Mouse (Mus musculus): ENCODE data around the gene A3galt2. TPM values are rescaled to one million over a fixed set of nuclear protein-coding genes. Genes with fewer than 3 reads are reported as not detected.
A peak's percentile ranks its signal among the peaks of the same experiment; 100 is the strongest.

A3galt2 gene
- polyA plus RNA-seq, 1 experiment from 2014 or later = 0.45 TPM

DNA sequence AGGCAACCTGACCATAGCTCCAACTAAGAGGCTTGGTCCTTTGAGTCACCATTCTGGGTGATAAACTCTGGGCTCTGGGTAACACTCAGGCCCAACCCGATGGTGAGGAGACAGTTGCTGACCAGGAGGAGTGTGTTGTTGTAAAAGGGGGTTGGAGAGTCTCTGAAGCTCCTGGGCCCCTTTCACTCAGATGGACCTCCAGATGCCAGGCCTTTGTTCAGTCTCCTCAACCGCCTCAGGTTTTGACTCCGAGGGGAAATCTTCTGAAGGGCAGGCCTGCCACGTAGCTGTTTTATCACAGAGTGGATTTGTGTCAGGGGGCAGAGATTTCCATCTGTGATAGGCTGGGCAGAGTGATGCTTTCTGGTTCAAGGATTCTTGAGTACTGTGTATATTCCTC lies 38.9 kb upstream of the A3galt2 start:
- peak overlapping the region; percentile 20 for H3K9ac ChIP-seq (replicated peaks)
- no peaks in the 10 kb centered on the region for H3K36me3 ChIP-seq
- no peak overlapping the region for H3K4me3 ChIP-seq
- H3K27ac ChIP-seq (replicated peaks) = peak overlapping the region; percentile 96
- 2% methylated on average over 4 of the region's 4 CpGs for WGBS
- peak overlapping the region; percentile 31 for H3K4me2 ChIP-seq (replicated peaks)
- no peak; the same call in 1 of the 2 replicates for ATAC-seq (replicated peaks)
- H3K9me3 ChIP-seq = no peaks in the 10 kb centered on the region
- peaks cover 81% of the 10 kb centered on the region for H3K4me1 ChIP-seq
- H3K27me3 ChIP-seq = no peaks in the 10 kb centered on the region

DNA sequence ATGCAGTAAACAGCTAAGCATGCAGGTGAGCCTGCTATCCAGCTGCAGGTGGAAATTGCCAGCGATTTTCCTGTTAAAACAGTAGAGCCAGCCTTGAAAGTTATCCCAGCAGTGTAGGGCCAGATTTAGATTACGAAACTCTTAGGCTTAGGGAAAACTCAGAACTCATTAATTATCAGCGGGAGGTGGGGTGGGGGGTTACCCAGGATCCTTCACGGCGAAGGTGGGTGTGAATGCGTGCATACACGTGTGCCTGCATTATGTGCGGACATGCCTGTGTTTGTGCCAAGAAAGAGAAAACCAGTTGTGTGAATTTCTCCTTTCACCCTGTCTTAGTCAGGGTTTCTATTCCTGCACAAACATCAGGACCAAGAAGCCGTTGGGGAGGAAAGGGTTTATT lies 38.4 kb upstream of the A3galt2 start:
- Histone ChIP-seq H3K27me3 (no peaks in the 10 kb centered on the region), H3K4me1 (peaks cover 81% of the 10 kb centered on the region), H3K9me3 (no peaks in the 10 kb centered on the region), H3K9ac (replicated peaks) (0 out of 2 replicates have a peak overlapping the region, but pooled peaks have one; percentile 20), H3K27ac (replicated peaks) (peak overlapping the region; percentile 96), H3K4me2 (replicated peaks) (no peak overlapping the region), H3K36me3 (no peaks in the 10 kb centered on the region), H3K4me3 (no peak overlapping the region)
- 10% methylated on average over 9 of the region's 9 CpGs for WGBS
- ATAC-seq (replicated peaks) = no peak

DNA sequence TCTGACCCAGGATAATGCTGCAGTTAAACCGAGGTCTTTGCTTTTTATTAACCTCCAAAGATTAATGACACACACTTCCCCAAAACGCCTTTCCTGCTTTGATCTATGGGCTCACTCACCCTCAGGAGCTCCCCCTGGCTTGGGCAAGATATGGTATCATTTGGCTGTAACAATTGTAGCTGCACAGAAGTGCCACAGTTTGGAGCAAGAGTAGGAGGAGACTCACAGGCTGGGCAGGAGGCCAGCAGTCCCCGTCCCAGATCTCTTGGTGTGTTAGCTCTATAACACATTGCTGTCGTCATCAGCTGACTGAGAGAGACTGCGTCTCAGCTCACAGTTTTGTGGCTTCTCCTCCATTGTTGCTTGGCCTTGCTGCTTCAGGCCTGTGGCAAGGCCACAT lies 35.1 kb upstream of the A3galt2 start:
- peak overlapping the region; percentile 76 for H3K27ac ChIP-seq (replicated peaks)
- peak; percentile 30 for ATAC-seq (replicated peaks)
- H3K4me1 ChIP-seq = peaks cover 75% of the 10 kb centered on the region
- no peaks in the 10 kb centered on the region for H3K27me3 ChIP-seq
- no peak overlapping the region for H3K4me2 ChIP-seq (replicated peaks)
- no peaks in the 10 kb centered on the region for H3K36me3 ChIP-seq
- no peak overlapping the region for H3K4me3 ChIP-seq
- 5% methylated on average over 5 of the region's 5 CpGs for WGBS
- H3K9ac ChIP-seq (replicated peaks) = no peak overlapping the region
- H3K9me3 ChIP-seq = no peaks in the 10 kb centered on the region

DNA sequence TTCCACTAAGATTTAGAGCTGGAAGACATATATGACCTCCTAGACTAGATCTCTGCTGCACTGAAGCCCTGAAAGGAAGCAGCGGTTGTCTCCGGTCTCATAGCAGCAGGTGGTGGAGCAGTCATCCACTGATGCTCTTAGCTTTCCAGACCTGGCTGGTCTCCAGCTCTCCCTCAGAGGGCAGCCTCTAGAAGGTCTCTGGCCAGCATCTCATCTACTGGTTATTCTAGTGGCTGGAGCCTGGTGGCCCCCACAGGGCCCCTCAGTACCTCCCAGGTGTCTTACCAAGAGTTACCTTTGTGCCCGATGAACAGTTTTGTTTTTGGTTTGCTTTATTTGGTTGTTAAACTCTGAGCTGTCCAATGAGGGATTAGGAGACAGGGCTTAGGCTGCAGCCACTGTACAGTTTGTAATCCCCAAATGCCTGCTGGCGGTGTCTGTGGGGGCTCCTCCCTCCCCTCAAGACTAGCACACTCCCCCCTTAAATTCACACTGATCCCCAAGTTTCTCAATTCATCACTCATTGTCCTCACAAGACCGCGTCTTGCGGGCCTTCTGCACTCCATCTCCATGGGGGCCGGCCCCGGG lies 34.0 kb upstream of the A3galt2 start:
- H3K4me1 ChIP-seq = peaks cover 65% of the 10 kb centered on the region
- 0 out of 2 replicates have a peak overlapping the region, but pooled peaks have one; percentile 4 for H3K27ac ChIP-seq (replicated peaks)
- ATAC-seq (replicated peaks) = no peak

DNA sequence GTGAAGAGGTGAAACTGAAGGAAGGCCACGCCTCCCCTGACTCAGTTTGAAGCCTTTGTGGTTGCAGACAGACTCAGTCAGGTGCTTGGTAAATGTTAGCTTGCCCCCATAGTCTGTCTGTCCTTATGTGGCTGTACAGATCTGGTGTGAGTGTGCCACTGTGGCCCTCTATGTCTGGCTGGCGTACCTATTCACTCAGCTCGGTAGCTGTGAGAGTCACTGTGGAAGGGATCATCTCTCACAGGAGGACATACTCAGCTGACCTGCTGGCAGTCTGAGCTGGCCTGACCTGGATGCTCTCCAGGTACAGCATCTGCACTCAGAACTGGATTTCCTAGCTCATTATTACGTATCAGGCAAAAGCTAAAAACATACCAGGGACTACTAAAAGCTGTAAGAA lies 33.4 kb upstream of the A3galt2 start:
- H3K4me1 ChIP-seq = peaks cover 64% of the 10 kb centered on the region
- ATAC-seq (replicated peaks) = no peak
- no peaks in the 10 kb centered on the region for H3K36me3 ChIP-seq
- WGBS = 64% methylated on average over 4 of the region's 4 CpGs
- H3K27ac ChIP-seq (replicated peaks) = 0 out of 2 replicates have a peak overlapping the region, but pooled peaks have one; percentile 4
- H3K4me2 ChIP-seq (replicated peaks) = no peak overlapping the region
- H3K27me3 ChIP-seq = no peaks in the 10 kb centered on the region
- no peaks in the 10 kb centered on the region for H3K9me3 ChIP-seq
- no peak overlapping the region for H3K9ac ChIP-seq (replicated peaks)
- no peak overlapping the region for H3K4me3 ChIP-seq

More for the DNA sequence above, 34.0 kb upstream of the A3galt2 start:
- no peak overlapping the region for H3K9ac ChIP-seq (replicated peaks)
- H3K4me3 ChIP-seq = no peak overlapping the region
- no peaks in the 10 kb centered on the region for H3K9me3 ChIP-seq
- H3K4me2 ChIP-seq (replicated peaks) = no peak overlapping the region
- H3K36me3 ChIP-seq = no peaks in the 10 kb centered on the region
- WGBS = 50% methylated on average over 9 of the region's 9 CpGs
- no peaks in the 10 kb centered on the region for H3K27me3 ChIP-seq

DNA sequence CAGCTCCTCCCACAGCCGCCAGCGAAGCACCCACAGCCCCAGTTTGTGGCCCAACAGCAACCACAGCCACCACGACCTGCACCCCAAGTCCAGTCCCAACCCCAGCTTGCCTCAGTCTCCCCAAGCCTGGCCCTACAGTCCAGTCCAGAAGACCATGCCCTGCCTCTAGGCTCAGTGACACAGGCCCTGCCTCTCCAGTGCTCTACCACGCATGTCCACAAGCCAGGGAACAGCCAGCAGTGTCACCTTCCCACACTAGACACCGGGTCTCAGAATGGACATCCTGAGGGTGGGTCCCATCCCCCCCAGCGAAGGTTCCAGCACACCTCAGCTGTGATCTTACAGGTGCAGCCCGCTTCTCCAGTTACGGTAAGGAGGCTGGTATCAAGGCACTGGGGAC lies 32.2 kb upstream of the A3galt2 start:
- H3K27ac ChIP-seq (replicated peaks) = no peak overlapping the region
- 77% methylated on average over 8 of the region's 8 CpGs for WGBS
- peaks cover 58% of the 10 kb centered on the region for H3K4me1 ChIP-seq
- H3K4me2 ChIP-seq (replicated peaks) = no peak overlapping the region
- H3K27me3 ChIP-seq = no peaks in the 10 kb centered on the region
- no peak overlapping the region for H3K4me3 ChIP-seq
- H3K36me3 ChIP-seq = no peaks in the 10 kb centered on the region
- H3K9me3 ChIP-seq = no peaks in the 10 kb centered on the region
- no peak overlapping the region for H3K9ac ChIP-seq (replicated peaks)
- no peak for ATAC-seq (replicated peaks)

DNA sequence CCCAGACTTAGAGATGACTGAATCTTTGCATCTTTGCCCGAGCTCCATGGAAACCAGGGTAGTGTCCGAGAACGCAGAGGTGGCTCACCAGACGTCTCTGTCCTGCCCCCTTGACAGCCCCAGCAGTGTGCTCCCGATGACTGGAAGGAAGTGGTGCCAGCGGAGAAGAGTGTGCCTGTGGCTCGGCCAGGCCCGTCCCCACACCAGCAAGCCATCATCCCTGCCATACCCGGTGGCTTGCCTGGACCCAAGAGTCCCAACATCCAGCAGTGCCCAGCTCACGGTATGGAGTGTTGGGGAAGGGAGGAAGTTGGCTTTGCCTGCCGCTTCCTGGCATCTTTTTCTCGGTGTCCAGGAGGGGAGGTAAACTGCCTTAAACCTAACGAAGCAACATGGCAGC lies 31.7 kb upstream of the A3galt2 start:
- H3K4me1 ChIP-seq = peaks cover 56% of the 10 kb centered on the region
- 85% methylated on average over 13 of the region's 13 CpGs for WGBS
- no peak overlapping the region for H3K27ac ChIP-seq (replicated peaks)
- H3K9ac ChIP-seq (replicated peaks) = no peak overlapping the region
- ATAC-seq (replicated peaks) = no peak
- no peaks in the 10 kb centered on the region for H3K27me3 ChIP-seq
- no peak overlapping the region for H3K4me2 ChIP-seq (replicated peaks)
- H3K36me3 ChIP-seq = no peaks in the 10 kb centered on the region
- no peaks in the 10 kb centered on the region for H3K9me3 ChIP-seq
- no peak overlapping the region for H3K4me3 ChIP-seq

DNA sequence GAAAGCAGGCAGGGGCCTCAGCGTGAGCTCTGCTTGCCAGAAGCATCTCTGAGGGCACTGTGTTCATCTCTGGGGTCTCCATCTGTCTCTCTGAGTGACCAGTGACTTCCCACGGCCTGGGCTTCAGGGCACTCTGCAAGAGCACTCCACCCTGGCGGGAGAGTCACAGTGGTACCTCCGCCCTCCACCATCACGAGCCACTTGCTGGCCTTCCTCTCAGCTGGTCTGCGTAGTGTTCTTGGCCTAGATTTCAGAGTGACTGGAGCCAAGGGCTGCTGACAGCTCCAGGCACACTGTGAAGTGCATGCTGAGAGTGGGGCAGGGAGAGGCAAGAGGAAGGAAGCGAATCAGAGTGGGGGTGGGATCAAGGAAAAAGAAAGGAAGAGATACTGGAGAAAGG lies 31.1 kb upstream of the A3galt2 start:
- Histone ChIP-seq H3K9me3 (no peaks in the 10 kb centered on the region), H3K4me2 (replicated peaks) (no peak overlapping the region), H3K4me1 (peaks cover 58% of the 10 kb centered on the region), H3K9ac (replicated peaks) (no peak overlapping the region), H3K27me3 (no peaks in the 10 kb centered on the region), H3K36me3 (no peaks in the 10 kb centered on the region), H3K27ac (replicated peaks) (no peak overlapping the region), H3K4me3 (no peak overlapping the region)
- 66% methylated on average over 7 of the region's 7 CpGs for WGBS
- no peak for ATAC-seq (replicated peaks)

DNA sequence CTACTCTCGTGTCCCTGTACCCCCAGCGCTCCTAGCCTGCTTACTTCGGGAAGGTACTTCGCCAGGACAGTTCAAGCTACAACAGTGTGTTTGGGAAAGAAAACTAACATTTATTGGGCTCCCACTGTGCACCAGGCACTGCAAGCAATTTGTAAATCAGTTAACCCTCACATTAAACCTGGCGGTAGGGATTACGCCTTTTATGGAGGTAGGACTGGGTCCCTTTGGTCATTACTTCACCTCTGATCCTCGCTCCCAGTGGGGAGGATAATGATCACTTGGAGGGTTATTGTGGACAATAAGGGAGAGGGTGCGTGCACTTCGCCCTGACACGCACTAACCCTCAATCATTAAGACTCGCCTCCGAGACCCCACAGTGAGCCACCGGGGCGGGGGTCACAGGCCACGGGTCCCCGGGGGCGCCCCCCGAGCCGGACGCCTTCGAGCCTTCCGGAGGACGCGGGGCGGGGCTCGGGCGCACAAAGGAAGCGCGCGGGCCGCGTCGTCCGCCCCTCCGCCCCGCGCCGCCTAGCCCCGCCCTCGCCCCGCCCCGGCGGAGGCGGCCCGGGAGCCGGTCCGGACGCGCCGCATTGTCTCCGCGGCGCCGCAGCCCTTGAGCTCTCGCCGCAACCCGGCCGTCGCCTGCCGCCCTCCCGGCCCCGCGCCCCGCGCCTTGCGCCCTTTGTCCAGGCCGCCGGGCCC lies 28.0 kb upstream of the A3galt2 start:
- 2% methylated on average over 58 of the region's 68 CpGs for WGBS
- H3K4me1 ChIP-seq = peaks cover 56% of the 10 kb centered on the region

DNA sequence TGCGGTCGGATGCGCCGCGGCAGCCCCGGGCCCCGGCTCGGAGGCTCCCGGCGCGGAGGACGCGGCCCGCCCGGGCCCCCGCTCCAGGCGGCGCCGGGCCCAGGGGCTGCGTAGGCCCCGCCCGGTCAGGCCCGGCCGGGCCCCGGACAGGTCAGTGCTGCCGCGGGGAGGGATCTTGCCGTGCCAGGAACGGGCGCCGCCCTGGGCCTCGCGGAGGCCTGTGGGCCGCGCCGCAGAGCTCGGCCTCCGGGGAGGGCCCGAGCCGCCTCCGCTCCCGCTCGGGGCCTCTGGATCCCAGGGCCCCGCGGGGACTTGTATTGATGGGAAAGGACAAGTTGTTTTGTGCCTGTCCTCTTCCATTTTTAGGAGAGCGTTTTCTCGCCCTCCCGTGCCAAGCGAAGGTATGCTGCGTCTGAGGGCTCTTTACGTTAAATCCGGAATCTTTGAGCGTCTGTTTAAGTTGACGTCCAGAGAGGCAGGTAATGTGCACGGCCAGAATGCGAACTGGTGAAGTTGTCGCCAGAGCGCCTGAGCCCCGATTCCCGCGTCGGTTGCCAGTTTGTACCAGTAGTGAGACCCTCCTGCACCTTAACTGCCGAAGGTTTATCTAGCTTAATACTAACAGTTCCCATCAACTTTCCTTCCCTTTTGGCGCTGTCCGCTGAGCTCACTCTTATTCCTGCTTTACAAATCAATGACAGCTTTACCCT lies 27.3 kb upstream of the A3galt2 start:
- H3K4me3 ChIP-seq = peak overlapping the region; percentile 75
- peak overlapping the region; percentile 100 for H3K9ac ChIP-seq (replicated peaks)
- peak overlapping the region; percentile 77 for H3K4me2 ChIP-seq (replicated peaks)
- under 1% methylated on average over 64 of the region's 65 CpGs for WGBS
- H3K27me3 ChIP-seq = no peaks in the 10 kb centered on the region
- H3K27ac ChIP-seq (replicated peaks) = peak overlapping the region; percentile 93
- ATAC-seq (replicated peaks) = peak; percentile 47
- no peaks in the 10 kb centered on the region for H3K9me3 ChIP-seq
- H3K36me3 ChIP-seq = 0 out of 2 replicates have a peak, but pooled peaks cover 3% of the 10 kb centered on the region
- H3K4me1 ChIP-seq = peaks cover 62% of the 10 kb centered on the region

More for the DNA sequence above, 28.0 kb upstream of the A3galt2 start:
- H3K4me2 ChIP-seq (replicated peaks) = peak overlapping the region; percentile 77
- 0 out of 2 replicates have a peak, but pooled peaks cover 3% of the 10 kb centered on the region for H3K36me3 ChIP-seq
- peak overlapping the region; percentile 100 for H3K9ac ChIP-seq (replicated peaks)
- peak; percentile 88 for ATAC-seq (replicated peaks)
- H3K4me3 ChIP-seq = peak overlapping the region; percentile 75
- peak overlapping the region; percentile 93 for H3K27ac ChIP-seq (replicated peaks)
- no peaks in the 10 kb centered on the region for H3K9me3 ChIP-seq
- no peaks in the 10 kb centered on the region for H3K27me3 ChIP-seq

DNA sequence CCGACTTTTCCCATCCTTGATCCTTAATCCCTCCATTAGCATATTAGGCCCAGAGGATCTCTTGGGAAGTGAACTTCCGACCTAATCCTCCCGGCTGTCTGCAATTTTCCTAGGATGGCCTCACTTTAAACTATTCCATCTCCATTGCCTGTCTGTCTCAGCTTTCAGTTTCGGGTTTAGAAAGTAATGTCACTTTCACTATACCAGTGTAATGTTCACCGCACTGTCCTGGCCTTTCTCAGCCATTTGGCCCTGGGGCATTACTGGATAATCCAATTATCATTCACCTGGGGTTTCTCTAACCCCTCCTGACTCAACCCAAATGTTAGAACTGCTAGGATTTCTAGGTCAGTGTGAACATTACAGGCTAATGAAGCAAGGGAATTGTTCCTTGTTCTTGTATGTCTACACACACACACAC lies 26.7 kb upstream of the A3galt2 start:
- Histone ChIP-seq H3K4me2 (replicated peaks) (peak overlapping the region; percentile 77), H3K9ac (replicated peaks) (peak overlapping the region; percentile 100), H3K27me3 (no peaks in the 10 kb centered on the region), H3K9me3 (no peaks in the 10 kb centered on the region), H3K36me3 (0 out of 2 replicates have a peak, but pooled peaks cover 3% of the 10 kb centered on the region), H3K4me3 (peak overlapping the region; percentile 75), H3K4me1 (peaks cover 68% of the 10 kb centered on the region), H3K27ac (replicated peaks) (peak overlapping the region; percentile 93)
- under 1% methylated on average over 5 of the region's 5 CpGs for WGBS
- no peak for ATAC-seq (replicated peaks)
